Mouse (Mus musculus) spleen, adult 12 weeks (tissue): ENCODE results near the gene Tmem50b.
"Not testable (repeated sequence)": the region's sequence is repeated elsewhere in the genome, so short reads cannot be mapped to it uniquely, and the experiment has no call there.

Source experiments
- DNase-seq: peaks from one replicate; pipeline ENCODE4 v3.0.0; 2022; ENCODE audit warnings: low spot score

Tmem50b gene

GRCm38 (mm10) chr16:91538513-91538912 lies 59.1 kb downstream of the Tmem50b start:
- no peak for DNase-seq

GRCm38 (mm10) chr16:91538051-91538450 lies 59.5 kb downstream of the Tmem50b start:
- DNase-seq = no peak

GRCm38 (mm10) chr16:91537065-91537464 lies 60.5 kb downstream of the Tmem50b start:
- DNase-seq = no peak

- DNase-seq = no peak
Observed at GRCm38 (mm10) chr16:91536372-91536771, 61.2 kb downstream of the Tmem50b start.

- no peak for DNase-seq
Observed at GRCm38 (mm10) chr16:91534888-91535287, 62.7 kb downstream of the Tmem50b start.

- no peak for DNase-seq
Observed at GRCm38 (mm10) chr16:91534477-91534876, 63.1 kb downstream of the Tmem50b start.

GRCm38 (mm10) chr16:91533097-91534001 lies 64.3 kb downstream of the Tmem50b start:
- DNase-seq = peak; percentile 40

GRCm38 (mm10) chr16:91532429-91532828 lies 65.2 kb downstream of the Tmem50b start:
- no peak for DNase-seq

GRCm38 (mm10) chr16:91531856-91532255 lies 65.7 kb downstream of the Tmem50b start:
- DNase-seq = no peak

- DNase-seq = not testable (repeated sequence)
Observed at GRCm38 (mm10) chr16:91530830-91531229, 66.8 kb downstream of the Tmem50b start.

GRCm38 (mm10) chr16:91528578-91528977 lies 69.0 kb downstream of the Tmem50b start:
- no peak for DNase-seq

- no peak for DNase-seq
Observed at GRCm38 (mm10) chr16:91527500-91527899, 70.1 kb downstream of the Tmem50b start.

GRCm38 (mm10) chr16:91527051-91527450 lies 70.5 kb downstream of the Tmem50b start:
- DNase-seq = no peak

- DNase-seq = no peak
Observed at GRCm38 (mm10) chr16:91526274-91526673, 71.3 kb downstream of the Tmem50b start.
